ENCODE assay signal across 18 mouse cellular contexts in genomic region chr6:55132794-55133193, GRCm38 (mm10). TPM values are rescaled to one million over a fixed set of nuclear protein-coding genes. Genes with fewer than 3 reads are reported as not detected.
DNase-seq lines count a peak whose midpoint lies in the region; ATAC-seq lines count a peak whose summit lies in the region.
"Had no signal": no experiment of that assay in that cellular context is flagged by ENCODE, and none has a peak within 500 bp of the region (broad histone marks: within the 10 kb centered on the region; RNA-seq: fewer than 3 reads in every experiment).

Crhr2 (minus strand) TSS chr6:55133016.

- peaks cover 6% of the 10 kb centered on the region; the same call in 1 of the 2 replicates for H3K4me1 ChIP-seq in hindbrain, embryonic 10.5 days (replicated peaks)
- H3K4me1 ChIP-seq in hindbrain, embryonic 14.5 days (replicated peaks; ENCODE audit: control insufficient read depth, insufficient read depth, low read length) = no peaks in the 10 kb centered on the region
- H3K4me1 ChIP-seq in midbrain, embryonic 10.5 days = peaks cover 15% of the 10 kb centered on the region
- H3K4me1 ChIP-seq in midbrain, embryonic 11.5 days (ENCODE audit: control insufficient read depth, insufficient read depth, low read length) = no peaks in the 10 kb centered on the region
- peaks cover 44% of the 10 kb centered on the region for H3K4me1 ChIP-seq in heart, embryonic 12.5 days (replicated peaks)
- H3K4me1 ChIP-seq: hindbrain, embryonic 15.5 days; liver, embryonic 13.5 days; midbrain, embryonic 15.5 days; neural tube, embryonic 12.5 days had no signal

- no peak within 1 kb of the TSS for H3K4me3 ChIP-seq in hindbrain, embryonic 10.5 days
- no peak within 1 kb of the TSS for H3K4me3 ChIP-seq in hindbrain, embryonic 14.5 days (replicated peaks; ENCODE audit: low read length)
- no peak within 1 kb of the TSS for H3K4me3 ChIP-seq in midbrain, embryonic 10.5 days
- H3K4me3 ChIP-seq in midbrain, embryonic 11.5 days (ENCODE audit: low read depth, low read length) = no peak within 1 kb of the TSS
- peak within 1 kb of the TSS; percentile 25 for H3K4me3 ChIP-seq in heart, embryonic 12.5 days
- H3K4me3 ChIP-seq: erythroblast, embryonic 14.5 days; hindbrain, embryonic 15.5 days; liver, embryonic 13.5 days; midbrain, embryonic 15.5 days; neural tube, embryonic 12.5 days had no signal

- H3K27ac ChIP-seq in hindbrain, embryonic 10.5 days = peak within 1 kb of the TSS; percentile 8; the same call in 1 of the 2 replicates
- no peak within 1 kb of the TSS for H3K27ac ChIP-seq in hindbrain, embryonic 14.5 days
- H3K27ac ChIP-seq in midbrain, embryonic 10.5 days (replicated peaks) = peak within 1 kb of the TSS; percentile 58; the same call in 1 of the 2 replicates
- H3K27ac ChIP-seq in midbrain, embryonic 11.5 days (ENCODE audit: low read depth, low read length) = no peak within 1 kb of the TSS
- H3K27ac ChIP-seq in heart, embryonic 12.5 days (ENCODE audit: poor library complexity, severe bottlenecking) = peak within 1 kb of the TSS; percentile 77
- H3K27ac ChIP-seq: hindbrain, embryonic 15.5 days; liver, embryonic 13.5 days; macrophage; midbrain, embryonic 15.5 days; neural tube, embryonic 12.5 days had no signal

- H3K9ac ChIP-seq in hindbrain, embryonic 14.5 days = no peak within 1 kb of the TSS
- H3K9ac ChIP-seq in midbrain, embryonic 11.5 days (ENCODE audit: low read length) = no peak within 1 kb of the TSS
- H3K9ac ChIP-seq in heart, embryonic 12.5 days = peak within 1 kb of the TSS; percentile 38; the same call in 1 of the 2 replicates
- H3K9ac ChIP-seq: hindbrain, embryonic 15.5 days; liver, embryonic 13.5 days; midbrain, embryonic 15.5 days; neural tube, embryonic 12.5 days had no signal

- H3K27me3 ChIP-seq in hindbrain, embryonic 10.5 days (ENCODE audit: insufficient read depth, poor library complexity, severe bottlenecking) = no peaks in the 10 kb centered on the region
- H3K27me3 ChIP-seq in hindbrain, embryonic 14.5 days (ENCODE audit: control insufficient read depth, insufficient read depth, low read length) = no peaks in the 10 kb centered on the region
- no peaks in the 10 kb centered on the region for H3K27me3 ChIP-seq in midbrain, embryonic 10.5 days (ENCODE audit: low read depth, poor library complexity, severe bottlenecking)
- no peaks in the 10 kb centered on the region for H3K27me3 ChIP-seq in midbrain, embryonic 11.5 days (ENCODE audit: control insufficient read depth, insufficient read depth, low read length)
- no peaks in the 10 kb centered on the region for H3K27me3 ChIP-seq in heart, embryonic 12.5 days (replicated peaks)
- H3K27me3 ChIP-seq: hindbrain, embryonic 15.5 days; liver, embryonic 13.5 days; midbrain, embryonic 15.5 days; neural tube, embryonic 12.5 days had no signal

- H3K9me3 ChIP-seq in hindbrain, embryonic 10.5 days = no peaks in the 10 kb centered on the region
- no peaks in the 10 kb centered on the region for H3K9me3 ChIP-seq in hindbrain, embryonic 14.5 days (ENCODE audit: control insufficient read depth, low read length)
- H3K9me3 ChIP-seq in midbrain, embryonic 10.5 days (replicated peaks) = 0 out of 2 replicates have a peak, but pooled peaks cover 4% of the 10 kb centered on the region
- H3K9me3 ChIP-seq in midbrain, embryonic 11.5 days (ENCODE audit: control insufficient read depth, low read length) = no peaks in the 10 kb centered on the region
- H3K9me3 ChIP-seq in heart, embryonic 12.5 days (replicated peaks) = 0 out of 2 replicates have a peak, but pooled peaks cover 7% of the 10 kb centered on the region
- H3K9me3 ChIP-seq: hindbrain, embryonic 15.5 days; liver, embryonic 13.5 days; midbrain, embryonic 15.5 days; neural tube, embryonic 12.5 days had no signal

- no peak for ATAC-seq in hindbrain, embryonic 14.5 days (ENCODE audit: low FRiP score)
- ATAC-seq in midbrain, embryonic 11.5 days (ENCODE audit: low FRiP score) = no peak
- no peak for ATAC-seq in heart, embryonic 12.5 days (ENCODE audit: insufficient number of reproducible peaks, low FRiP score)
- ATAC-seq: midbrain, embryonic 15.5 days had no signal

- WGBS in hindbrain, embryonic 10.5 days = 74% methylated on average over 10 of the region's 10 CpGs
- WGBS in hindbrain, embryonic 14.5 days = 74% methylated on average over 10 of the region's 10 CpGs
- WGBS in midbrain, embryonic 10.5 days = 77% methylated on average over 10 of the region's 10 CpGs
- 80% methylated on average over 10 of the region's 10 CpGs for WGBS in midbrain, embryonic 11.5 days
- 37% methylated on average over 10 of the region's 10 CpGs for WGBS in heart, embryonic 12.5 days

- H3K36me3 ChIP-seq in hindbrain, embryonic 10.5 days = no peaks in the 10 kb centered on the region
- no peaks in the 10 kb centered on the region for H3K36me3 ChIP-seq in hindbrain, embryonic 14.5 days (replicated peaks; ENCODE audit: control insufficient read depth, insufficient read depth)
- no peaks in the 10 kb centered on the region for H3K36me3 ChIP-seq in midbrain, embryonic 10.5 days
- no peaks in the 10 kb centered on the region for H3K36me3 ChIP-seq in midbrain, embryonic 11.5 days (ENCODE audit: control insufficient read depth, insufficient read depth, low read length)
- H3K36me3 ChIP-seq in heart, embryonic 12.5 days = no peaks in the 10 kb centered on the region
- H3K36me3 ChIP-seq: hindbrain, embryonic 15.5 days; liver, embryonic 13.5 days; midbrain, embryonic 15.5 days; neural tube, embryonic 12.5 days had no signal

- no peak within 1 kb of the TSS for H3K4me2 ChIP-seq in hindbrain, embryonic 14.5 days (replicated peaks)
- H3K4me2 ChIP-seq in midbrain, embryonic 11.5 days = no peak within 1 kb of the TSS
- H3K4me2 ChIP-seq in heart, embryonic 12.5 days = peak within 1 kb of the TSS; percentile 59
- H3K4me2 ChIP-seq: hindbrain, embryonic 15.5 days; liver, embryonic 13.5 days; midbrain, embryonic 15.5 days; neural tube, embryonic 12.5 days had no signal

- DNase-seq in hindbrain, embryonic 10.5 days (ENCODE audit: low spot score) = no peak
- DNase-seq in hindbrain, embryonic 14.5 days (ENCODE audit: low spot score) = no peak
- DNase-seq in midbrain, embryonic 10.5 days (ENCODE audit: low spot score) = no peak
- no peak for DNase-seq in midbrain, embryonic 11.5 days (ENCODE audit: low spot score, missing footprints)
- DNase-seq in heart, postnatal 4 days = peak; percentile 55
- DNase-seq in thymus, adult 18-20 months = no peak
- DNase-seq in thymus, postnatal 25 days = no peak
- DNase-seq: adrenal gland, postnatal 14 days; cerebellum, postnatal 10 days; kidney, adult 8-10 months; liver, embryonic 13.5 days; spleen, adult 18-20 months had no signal

RNA-seq across cellular contexts. Expression of gene Crhr2, which starts in this region (rescaled TPM):
- polyA plus RNA-seq in hindbrain, embryonic 10.5 days (2016; fragmentation: Nextera tagmentation; extraction: Ambion mirVana) = 0.24 and 0.62 TPM in 2 replicates
- 0.95 and 1.3 TPM in 2 replicates for polyA plus RNA-seq in hindbrain, embryonic 14.5 days (2014; fragmentation: Nextera tagmentation; extraction: Ambion mirVana)
- polyA plus RNA-seq in midbrain, embryonic 10.5 days (2016; fragmentation: Nextera tagmentation; extraction: Ambion mirVana) = 0.21 and 0.30 TPM in 2 replicates
- polyA plus RNA-seq in midbrain, embryonic 11.5 days (2014; fragmentation: Nextera tagmentation; extraction: Ambion mirVana) = 0.22 and 0.50 TPM in 2 replicates
- 6.4 and 8.0 TPM in 2 replicates for polyA plus RNA-seq in heart, embryonic 12.5 days (2016; fragmentation: Nextera tagmentation; extraction: Ambion mirVana)
- 10 to 100 TPM; 11.4 to 12.0 TPM for total RNA-seq in heart, postnatal 4 days (2021)
- total RNA-seq: adrenal gland, postnatal 14 days had no signal
- polyA plus RNA-seq: erythroblast, embryonic 14.5 days; macrophage had no signal

Comparison
In these comparisons a context has a peak if more than half of its experiments do, and no peak if none do; other contexts are left out.
1. H3K27ac ChIP-seq: peak in hindbrain, embryonic 10.5 days (single experiment), midbrain, embryonic 10.5 days (single experiment) and heart, embryonic 12.5 days (single experiment); none in hindbrain, embryonic 14.5 days (single experiment) and midbrain, embryonic 11.5 days (single experiment).